Mouse (Mus musculus) lung, postnatal 14 days (tissue): Measurements from ENCODE around the gene Cradd.

Experiments used
- DNase-seq: peaks from one replicate; pipeline ENCODE4 v3.0.0; 2021

Cradd gene

DNA sequence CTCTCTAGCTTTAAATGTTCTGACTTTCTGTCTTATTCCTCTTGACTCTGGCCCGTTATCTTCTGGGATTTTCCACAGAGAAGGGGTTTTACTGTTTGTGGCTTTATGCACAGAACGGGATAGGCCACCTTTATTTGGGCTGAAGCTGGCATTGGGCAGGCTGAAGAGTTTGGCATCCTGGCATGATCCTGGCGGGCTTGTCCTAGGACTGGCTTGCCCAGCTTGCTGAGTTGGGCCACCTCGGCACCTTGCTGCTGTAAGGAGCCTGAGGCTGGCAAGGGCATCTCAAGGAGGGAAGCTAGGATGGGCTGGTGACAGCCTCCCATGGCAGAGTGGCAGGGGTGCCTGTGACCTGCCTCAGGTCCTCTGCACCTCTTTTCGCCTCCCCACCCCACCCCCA lies 55.6 kb downstream of the Cradd start:
- DNase-seq: no peak

DNA sequence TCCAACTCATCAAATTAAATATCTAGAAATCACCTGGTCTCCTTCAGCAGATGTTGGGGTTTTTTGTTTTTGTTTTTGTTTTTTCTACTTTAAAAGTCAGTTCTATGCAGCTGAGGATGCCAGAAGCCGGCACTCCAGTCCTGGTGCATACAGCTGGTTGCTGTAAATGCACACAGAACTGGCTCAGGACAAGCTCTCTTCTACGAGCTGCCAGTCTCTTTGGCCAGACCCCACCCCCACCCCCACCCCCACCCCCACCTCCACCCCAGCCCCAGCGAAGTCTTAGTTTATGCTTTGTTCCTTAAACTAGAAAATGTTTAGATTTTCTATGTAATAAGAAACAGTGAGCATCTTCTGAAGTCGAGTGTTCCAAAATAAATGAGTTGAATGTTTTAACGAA lies 57.0 kb downstream of the Cradd start:
- DNase-seq: no peak

DNA sequence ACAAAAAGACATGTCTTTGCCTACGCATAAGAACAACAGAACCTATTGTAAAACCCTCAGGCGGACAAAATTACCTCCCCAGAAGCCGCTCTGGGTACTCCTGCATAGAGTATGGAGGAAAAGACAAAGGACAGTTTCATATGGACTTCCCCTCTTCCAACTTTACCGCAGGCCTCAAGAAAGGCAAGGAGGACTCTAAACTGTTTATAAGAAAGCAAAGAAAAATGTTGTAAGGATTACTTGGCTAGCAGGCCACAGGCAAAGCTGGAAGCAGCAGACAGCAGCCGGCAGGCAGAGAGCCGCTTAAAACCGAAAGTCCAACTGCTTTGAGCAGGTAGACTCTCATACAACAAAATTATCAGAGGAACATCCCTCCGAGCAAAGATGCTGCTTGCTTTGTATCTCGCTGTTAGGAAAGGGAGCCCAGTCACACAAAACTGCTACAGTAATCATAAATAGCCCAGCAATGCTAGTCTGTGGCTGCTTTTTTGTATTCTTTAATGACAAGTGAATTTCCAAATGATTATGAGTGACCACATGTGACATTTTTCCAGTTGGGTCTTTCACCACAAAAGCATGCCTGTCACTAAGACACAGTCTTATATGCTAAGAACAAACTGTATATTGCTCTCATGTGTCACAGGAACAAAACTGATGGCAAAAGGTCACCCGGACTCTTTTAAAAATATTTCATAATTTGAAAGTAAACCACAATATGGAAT lies 57.7 kb downstream of the Cradd start:
- peak; percentile 40 for DNase-seq

DNA sequence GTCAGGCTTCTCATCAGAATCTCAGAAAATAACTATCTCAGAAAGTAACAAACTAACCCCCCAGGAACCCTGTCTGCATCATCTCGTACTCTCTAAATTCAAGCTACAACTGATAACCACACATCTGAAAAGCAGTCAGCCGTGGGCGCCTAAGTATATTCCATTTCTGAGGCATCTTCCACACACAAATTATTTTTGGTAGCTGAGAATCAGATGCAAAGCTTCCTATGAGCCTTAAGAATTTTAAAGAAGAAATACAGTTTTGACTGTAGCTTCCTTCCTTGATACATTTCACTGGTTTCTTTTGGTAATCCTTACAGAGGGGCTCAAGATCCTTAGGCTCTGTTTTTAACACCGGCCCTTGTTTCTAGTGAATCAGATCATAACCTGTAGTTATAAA lies 58.4 kb downstream of the Cradd start:
- DNase-seq: no peak

DNA sequence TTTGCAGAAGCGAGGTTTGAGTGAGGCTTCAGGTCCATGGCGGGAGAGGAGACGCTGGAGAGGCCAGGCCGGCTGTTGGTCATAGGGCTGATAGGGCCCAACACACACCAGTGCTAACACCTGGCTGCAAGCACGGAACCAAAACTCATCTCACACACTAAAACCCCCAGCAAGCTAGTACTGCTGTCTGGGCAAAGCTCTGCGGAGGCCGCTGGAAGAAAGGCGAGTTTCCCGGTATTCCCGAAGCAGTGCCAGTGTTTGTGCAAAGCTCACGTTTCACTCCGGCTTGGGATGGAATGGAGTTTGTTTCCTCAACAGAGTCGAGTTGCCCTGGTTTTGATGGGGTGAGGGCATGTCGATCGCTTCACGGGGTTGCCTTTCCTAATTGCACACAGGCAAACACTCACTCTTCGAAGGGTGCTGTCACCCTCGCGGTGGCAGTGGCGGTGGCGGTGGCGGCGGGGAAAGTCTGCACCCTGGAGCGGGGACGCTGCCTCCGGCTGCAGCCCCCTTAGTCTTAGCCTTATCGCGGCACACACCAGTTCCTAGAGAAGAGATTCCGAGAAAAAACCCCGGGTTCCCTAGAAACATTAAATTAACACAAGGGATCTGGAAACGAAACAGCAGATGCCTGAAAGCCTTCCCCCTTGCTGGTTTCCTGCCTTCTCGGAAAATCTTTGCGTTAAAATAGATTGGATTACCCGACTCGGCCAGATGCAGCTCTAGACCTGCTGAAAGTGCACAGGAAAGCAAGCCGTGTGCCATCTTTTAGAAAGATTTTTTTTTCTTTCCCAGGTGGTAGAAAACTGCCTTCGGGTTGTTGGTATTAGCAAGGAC lies 59.2 kb downstream of the Cradd start:
- peak; percentile 60 for DNase-seq

DNA sequence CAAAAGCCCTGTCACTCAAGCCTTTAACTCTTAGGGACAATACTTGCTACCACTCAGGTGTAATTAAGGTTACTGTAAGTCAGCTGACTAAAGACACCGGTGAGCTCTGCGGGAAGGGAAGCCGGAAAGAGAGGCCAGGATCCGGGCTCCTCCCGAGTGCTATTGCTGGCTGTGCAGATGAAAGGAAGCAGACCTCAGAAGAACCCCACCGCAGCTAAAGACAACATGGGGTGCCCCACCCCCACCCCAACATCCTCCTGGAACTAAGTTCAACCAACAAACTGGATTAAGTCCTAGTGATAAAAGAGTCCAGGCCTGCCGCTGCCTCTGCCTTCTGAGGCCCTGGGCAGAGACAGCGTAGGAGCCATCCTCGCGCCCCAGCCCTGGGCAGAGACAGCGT lies 61.5 kb downstream of the Cradd start:
- DNase-seq: peak; percentile 33

DNA sequence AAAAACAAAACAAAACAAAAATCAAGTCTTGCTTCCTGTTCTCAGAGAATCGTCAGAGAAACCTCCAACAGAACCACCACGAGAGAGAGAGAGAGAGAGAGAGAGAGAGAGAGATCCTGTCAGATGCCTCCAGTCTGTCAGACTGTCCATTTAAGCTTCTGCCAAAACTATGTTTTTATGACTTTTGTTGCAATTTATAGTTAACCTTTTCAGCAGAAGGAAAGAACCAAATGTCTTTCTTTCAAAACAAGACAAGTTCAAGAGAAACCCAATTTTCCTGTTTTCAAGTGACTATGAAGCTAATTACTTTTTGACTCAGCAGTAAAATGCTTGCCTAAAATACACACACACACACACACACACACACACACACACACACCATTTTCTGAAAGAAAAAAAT lies 62.7 kb downstream of the Cradd start:
- DNase-seq: no peak

DNA sequence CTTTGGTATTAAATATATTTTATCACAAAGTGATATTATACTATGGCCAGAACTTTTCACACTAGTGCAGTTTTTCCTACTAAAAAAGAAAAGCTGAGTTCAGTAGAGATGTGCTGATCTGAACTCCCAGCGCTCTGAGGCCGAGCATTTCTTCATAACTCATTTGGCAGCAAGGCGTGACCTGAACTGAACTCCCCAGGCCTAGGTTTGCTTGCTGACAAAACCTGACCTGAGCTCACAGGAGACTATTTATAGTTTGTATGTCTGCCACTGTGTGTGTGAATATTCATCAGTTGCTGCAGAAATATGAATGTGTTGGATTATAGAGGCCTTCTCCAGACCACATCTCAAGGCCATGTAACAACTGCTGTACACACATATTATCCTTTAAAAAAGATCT lies 63.5 kb downstream of the Cradd start:
- DNase-seq: peak; percentile 42

DNA sequence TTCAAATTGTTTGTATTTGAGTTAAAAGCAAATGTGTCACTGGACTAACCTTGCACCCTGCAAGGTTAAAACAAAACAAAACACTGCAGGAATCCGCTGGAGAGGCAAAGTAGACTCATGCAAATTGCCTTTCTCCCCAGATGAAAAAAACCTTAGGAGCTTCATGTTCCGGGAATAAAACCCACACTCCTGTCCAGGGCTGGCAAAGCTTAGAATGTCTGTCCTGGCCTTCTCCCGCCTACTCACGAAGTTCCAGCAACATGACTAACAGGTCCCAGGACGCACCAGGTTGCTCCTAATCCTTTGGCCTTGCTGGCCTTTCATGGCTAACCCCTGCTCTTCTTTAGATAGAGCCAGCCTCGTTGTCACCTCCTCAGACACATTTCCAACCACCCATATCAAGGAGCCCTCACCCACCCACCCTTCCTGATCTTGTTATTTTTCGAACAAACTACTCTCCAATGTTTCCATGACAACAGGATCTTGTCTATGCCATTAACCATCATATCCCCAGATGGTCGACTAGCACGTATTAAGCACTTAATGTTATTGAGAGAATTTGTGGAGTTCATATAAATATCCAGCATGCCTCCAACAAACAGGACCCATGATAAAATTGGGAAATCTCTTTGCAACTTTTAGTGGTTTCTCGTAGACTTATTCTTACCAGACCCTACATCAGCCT lies 65.3 kb downstream of the Cradd start:
- DNase-seq: no peak

DNA sequence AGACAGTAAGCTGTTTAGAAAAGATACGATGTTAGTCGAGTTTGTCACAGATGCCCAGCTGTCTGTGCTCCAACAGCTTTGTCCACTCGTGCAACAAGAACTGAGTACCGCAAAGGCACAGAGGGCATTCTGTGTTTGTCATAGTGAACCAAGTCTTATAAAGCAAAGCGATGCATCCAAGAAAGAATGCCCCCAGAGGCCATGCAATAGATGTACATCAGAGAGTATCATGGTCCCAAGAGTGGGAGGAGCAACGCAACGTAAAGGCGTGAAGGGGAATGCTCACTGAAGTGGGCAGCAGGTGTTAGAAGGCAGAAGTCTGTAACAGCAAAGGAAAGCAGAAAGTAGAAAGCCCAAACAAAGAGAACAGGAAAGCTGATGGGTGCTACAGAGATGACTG lies 66.0 kb downstream of the Cradd start:
- no peak for DNase-seq

DNA sequence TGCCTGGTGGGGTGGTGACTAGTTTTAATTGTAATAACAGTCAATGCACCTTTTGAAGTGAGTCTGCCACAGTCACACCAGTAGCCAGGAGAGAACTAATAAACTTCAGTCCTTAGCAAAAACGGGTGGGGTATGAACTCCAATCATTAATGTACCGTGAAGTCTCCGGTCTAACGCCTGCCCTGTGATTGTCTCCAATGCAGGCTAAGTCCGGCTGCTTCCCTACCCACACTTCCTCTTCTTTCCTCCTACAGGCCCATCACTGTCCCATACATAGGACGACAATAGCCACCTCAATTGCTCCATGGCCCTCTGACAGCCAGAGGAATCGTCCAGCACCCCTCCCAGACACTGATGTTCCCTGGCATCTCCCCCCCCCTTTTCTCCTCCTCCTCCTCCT lies 67.8 kb downstream of the Cradd start:
- no peak for DNase-seq

DNA sequence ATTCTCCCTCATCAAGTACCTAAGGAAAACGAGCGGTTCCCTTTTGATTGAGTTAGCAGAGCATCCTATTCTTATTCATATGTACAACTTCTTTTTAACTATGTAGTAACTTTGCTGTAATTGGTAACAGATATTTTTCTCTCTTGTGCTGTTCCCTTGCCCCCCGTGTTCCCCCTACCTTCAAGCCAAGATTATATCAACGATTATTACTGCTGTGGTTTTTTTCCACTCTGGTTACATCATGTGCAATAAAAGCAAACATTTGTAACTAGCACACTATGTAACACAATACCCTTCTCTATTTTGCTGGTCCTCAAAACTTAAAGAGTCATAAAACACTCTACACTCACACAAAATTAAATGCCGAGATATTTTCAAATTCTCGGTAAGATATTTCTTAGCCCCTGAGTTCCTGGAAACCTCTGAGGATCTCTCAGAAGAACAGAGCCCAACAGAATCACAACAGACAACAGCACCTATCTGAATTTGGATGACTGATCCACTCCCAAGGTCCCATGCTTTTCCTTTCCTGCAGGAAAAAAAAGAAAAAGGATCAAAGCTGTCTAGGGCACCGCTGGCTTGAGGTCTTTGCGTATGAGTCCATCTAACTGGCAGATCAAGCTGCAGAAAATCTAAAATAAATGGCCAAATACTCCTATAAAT lies 68.8 kb downstream of the Cradd start:
- DNase-seq: no peak

DNA sequence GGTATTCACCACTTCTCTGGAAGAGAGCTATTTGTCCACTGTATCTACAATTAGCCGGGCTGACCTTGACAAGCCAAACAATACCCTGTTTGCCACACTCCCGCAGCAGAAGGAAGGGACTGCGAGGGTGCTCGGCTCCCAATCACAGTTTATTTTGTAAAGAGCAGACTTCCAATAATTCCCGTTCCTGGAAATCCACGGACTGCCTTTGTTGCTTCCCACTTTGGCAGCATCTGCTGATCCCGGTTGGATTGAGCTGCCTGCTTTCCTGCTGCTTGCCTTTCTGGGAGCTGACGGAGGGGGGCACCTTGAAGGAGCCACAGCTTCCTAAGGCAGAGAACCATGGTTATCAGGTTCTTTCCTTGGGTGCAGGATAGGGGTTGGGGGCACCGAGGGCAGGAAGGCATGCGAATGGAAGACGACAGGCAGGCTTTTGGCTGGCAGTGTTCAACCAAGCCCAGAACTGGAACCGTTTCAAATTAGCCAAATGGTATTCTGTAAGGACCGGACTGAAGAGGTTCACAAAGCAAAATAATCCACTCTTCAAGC lies 69.4 kb downstream of the Cradd start:
- peak; percentile 51 for DNase-seq

DNA sequence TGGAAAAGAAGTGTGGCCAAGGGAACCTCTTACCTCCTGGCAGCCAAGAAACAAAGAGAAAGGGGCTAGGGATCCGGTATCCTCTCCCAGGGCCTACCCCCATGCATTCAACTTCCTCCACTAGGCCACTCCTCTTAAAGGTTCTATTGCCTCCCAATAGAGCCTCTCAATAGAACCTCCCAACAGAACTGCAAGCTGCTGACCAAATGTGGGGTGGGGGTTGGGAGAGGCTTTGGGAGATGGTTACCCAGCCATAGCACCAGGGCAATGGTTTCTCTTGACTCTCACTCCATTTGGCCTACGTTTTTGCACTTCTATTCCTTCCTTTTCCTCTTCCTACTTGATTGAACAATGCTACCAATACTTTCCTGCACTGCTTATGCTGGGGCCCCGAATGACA lies 69.9 kb downstream of the Cradd start:
- DNase-seq: no peak

DNA sequence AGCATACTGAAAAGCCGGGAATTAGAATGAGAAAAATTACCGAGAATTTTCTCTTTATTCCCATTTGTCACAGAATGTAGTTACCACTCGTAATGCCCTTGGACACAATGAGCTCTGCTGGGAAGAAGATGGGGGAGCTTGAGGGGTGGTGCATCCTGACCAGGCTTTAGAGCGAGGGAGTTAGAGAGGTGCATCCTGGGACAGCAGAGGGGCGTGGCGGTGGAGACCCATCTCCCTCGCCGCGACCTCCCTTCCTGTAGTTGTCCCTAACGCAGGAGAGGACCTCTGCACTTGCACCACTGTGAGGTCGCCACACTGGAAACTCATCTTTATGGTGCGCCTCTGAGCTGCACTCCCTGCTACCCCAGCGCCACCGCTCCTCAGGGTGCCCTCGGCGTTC lies 72.3 kb downstream of the Cradd start:
- no peak for DNase-seq

DNA sequence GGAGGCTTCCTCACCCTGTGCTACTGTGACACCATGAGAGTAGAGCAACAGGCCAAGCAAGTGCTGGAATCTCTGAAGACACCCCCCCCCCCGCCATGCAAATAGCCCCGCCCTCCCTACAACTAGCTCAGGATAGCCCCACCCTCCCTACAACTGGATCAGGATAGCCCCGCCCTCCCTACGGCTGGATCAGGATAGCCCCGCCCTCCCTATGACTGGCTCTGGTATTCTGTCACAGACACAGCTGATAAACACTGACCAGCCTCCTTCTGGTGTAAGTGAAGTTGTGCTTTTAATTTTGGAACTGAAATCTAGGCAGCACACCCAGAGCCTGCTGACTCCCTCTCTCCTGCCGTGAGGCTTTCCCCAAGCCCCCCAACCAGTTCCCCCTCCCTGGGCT lies 75.6 kb downstream of the Cradd start:
- no peak for DNase-seq

DNA sequence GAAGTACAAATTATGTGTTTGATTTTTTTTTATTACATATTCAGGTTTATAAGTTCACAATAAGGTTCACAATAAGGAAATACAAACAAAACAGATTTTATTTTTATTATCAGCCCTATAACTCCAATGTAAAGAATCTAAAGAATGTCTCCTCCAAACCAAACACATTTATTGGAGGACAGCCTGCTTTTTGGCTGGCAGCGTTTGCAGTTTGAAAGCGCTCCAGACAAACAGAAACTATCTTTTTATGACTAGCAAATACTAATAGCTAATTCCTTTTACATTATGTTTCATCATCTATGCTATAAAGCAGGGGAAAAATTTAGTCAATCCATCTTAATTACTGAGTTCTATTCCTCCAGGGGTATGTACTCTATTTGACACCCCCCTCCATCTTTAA lies 77.2 kb downstream of the Cradd start:
- DNase-seq: no peak

DNA sequence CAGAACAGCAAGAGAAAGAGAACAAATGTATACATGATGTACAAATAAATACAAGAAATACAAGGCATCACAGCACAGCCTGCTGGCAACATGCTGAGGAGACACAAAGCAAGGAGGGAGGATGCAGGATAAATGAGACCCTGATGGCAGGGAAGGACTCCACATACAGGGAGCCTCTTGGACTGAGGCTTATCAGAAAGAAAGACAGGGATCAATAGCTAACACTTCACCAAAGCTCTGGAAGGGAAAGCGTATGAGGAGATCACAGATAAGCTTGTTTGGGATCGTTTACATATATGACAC lies 78.3 kb downstream of the Cradd start:
- no peak for DNase-seq

DNA sequence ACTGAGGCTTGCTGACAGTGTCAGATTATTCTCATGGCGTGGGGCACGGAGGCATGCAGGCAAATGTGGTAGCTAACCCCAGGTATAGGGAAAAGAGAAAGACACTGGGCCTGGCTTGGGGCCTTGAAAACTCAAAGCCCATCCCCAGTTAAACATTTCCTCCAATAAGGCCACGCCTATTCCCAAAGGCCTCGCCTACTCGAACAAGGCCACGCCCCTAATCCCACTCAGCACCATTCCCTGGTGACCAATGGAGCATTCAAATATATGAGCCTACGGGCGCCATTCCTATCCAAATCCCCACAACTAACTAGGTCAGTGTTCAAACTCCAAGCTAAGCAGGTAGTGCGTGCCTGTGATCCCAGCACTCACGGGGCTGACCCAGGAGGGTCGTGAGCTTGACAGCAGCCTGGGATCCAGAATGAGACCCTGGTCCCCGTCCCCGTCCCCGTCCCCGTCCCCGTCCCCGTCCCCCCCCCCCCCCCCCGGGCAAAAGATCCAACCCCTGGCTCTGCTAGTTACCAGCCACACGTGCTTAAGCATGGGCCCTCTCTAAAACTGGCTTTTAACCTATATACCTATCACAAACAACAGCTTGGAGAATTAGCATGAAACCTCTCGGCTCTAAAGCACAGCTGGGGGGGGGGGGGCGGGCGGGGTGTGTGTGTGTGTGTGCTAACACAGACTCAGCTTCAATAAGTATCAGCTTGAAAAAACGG lies 78.8 kb downstream of the Cradd start:
- DNase-seq: no peak

DNA sequence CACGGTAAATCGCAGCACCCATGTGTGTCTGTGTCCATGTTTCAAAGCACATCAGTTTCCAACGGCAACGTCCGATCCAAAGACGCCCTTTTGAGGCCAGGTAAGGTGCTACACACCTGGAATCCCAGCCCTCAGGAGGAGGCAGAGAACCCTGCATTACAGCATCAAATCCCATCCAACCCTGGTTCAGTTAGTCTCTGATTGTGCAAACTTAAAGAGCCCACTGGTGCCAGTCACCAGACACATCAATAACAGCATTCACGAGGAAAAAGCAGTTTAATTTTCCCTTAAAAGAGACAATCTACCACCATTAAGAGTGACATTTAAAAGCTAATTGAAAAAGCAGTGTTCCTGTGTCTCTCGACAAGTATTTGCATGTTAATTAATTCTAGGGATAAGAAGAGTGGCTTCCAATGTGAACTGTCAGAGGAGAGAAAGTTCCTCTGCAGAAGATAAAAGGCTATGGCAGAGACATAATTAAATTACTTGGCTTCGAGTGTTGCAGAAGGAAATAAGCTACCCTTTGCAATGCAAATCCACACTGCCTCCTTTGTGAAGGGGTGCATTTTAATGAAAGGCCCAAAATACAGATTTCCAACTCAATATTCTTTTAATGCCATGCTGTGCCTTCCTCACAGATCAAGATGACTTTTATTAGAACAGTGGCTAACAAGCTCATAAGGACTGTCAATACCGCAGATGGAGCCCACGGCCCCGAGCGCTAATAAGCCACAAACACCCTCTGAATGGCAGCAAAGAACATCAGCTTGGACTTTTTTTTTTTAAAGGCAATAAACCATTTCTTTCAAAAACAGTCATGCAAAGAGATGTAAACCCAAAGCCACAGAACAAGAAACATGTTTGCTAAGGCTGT lies 84.5 kb downstream of the Cradd start:
- DNase-seq: no peak

DNA sequence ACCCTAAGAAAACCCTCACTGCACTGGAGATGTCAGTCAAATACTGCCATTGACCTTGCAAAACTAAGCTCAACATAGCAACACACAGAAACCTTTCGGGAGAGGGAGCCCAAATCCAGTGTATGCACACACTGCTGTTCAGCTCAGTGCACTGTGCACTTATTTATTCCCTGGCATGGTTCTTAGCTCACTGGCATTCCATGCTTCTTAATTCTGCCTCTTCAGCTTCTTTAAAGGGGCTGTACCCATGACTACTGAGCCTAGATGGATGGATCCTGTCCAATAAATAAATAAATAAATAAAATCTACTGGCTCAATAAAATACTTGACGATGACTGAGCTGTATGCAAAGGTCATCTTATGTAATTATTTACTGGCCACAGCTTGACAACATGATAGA lies 85.3 kb downstream of the Cradd start:
- DNase-seq: no peak

DNA sequence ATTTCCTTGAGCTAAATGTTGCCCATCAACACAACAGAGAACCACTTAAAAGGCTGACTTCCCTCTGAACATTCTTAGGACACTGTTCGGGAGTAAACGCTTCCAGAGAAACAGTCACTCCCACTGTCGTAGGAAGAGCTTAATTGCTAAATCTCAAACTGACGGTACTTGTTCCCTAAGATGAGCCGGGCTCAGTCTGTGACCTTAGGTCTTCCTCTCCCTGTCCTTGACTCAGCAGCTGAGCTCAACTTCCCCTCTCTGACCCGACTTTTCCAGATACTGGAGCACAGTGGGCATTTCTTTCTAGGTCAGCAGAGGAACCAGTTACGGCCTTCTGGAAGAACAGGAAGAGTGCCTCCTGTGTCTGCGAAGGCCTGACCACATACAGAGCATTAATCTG lies 87.7 kb downstream of the Cradd start:
- DNase-seq: no peak
